Mouse (Mus musculus) left cerebral cortex, postnatal 10 days (tissue): ENCODE data around the gene Map3k21. TPM values are rescaled to one million over a fixed set of nuclear protein-coding genes. Genes with fewer than 3 reads are reported as not detected.

Source experiments
- total RNA-seq, 2 experiments: library from RNA; stranded (reverse); gene quantifications; 2 replicates each; pipeline ENCODE4 v1.2.3; 2021

The Map3k21 gene
- total RNA-seq, 2 experiments from 2014 or later, result 2.8 TPM

Other genes starting within 250 kb of the Map3k21 start
- gene Map10, start 240.6 kb upstream of the Map3k21 start, total RNA-seq, result 1 to 10 TPM; 5.2 to 6.2 TPM
- 10 to 100 TPM; 20.2 to 21.0 TPM for gene Ntpcr, start 180.5 kb upstream of the Map3k21 start, total RNA-seq
- 10 to 100 TPM; 48.6 to 55.8 TPM for gene Pcnx2, start 12.1 kb upstream of the Map3k21 start, total RNA-seq
- 10 to 100 TPM; 45.4 to 50.5 TPM for gene Kcnk1, start 84.7 kb downstream of the Map3k21 start, total RNA-seq